Mouse (Mus musculus) C2C12 (cell line): ENCODE measurements at regions not wholly inside any gene's neighbourhood (a gene's known extent, or its start where the extent isn't known, plus 50 kb on each side); places are given as distances from the start of the nearest gene placed in this dataset.

Source experiments
- H3K27me3 ChIP-seq: one replicate; pipeline ENCODE4 v1.6.1; 2011; ENCODE audit not compliant: control insufficient read depth, insufficient read depth, insufficient read length
- H3K36me3 ChIP-seq: one replicate; pipeline ENCODE4 v1.6.1; 2011; ENCODE audit not compliant: control insufficient read depth, insufficient read depth
- H3K4me3 ChIP-seq: one replicate; pipeline ENCODE4 v1.5.1; 2011; ENCODE audit warnings: mild to moderate bottlenecking, control low read depth; ENCODE audit not compliant: poor library complexity, insufficient read depth, severe bottlenecking
- H3K79me2 ChIP-seq: one replicate; pipeline ENCODE4 v1.6.1; 2011; ENCODE audit not compliant: control insufficient read depth, insufficient read depth
- H3K79me3 ChIP-seq: one replicate; pipeline ENCODE4 v1.6.1; 2011; ENCODE audit warnings: low read depth, control low read depth
- H3ac ChIP-seq: one replicate; pipeline ENCODE3; 2011; ENCODE audit warnings: low read depth; ENCODE audit not compliant: control insufficient read depth, insufficient read length
- CEBPB ChIP-seq: IDR thresholded peaks from one replicate; pipeline ENCODE4 v1.6.1; 2011; ENCODE audit warnings: low read depth, mild to moderate bottlenecking, control low read depth, moderate library complexity
- CTCF ChIP-seq: IDR thresholded peaks from one replicate; pipeline ENCODE4 v1.5.1; 2011; ENCODE audit not compliant: control insufficient read depth, insufficient read depth, insufficient read length
- FOSL1 ChIP-seq: IDR thresholded peaks from one replicate; pipeline ENCODE4 v1.8.0; 2011; ENCODE audit warnings: mild to moderate bottlenecking, low read length; ENCODE audit not compliant: poor library complexity, insufficient read depth, severe bottlenecking
- MAX ChIP-seq: IDR thresholded peaks from one replicate; pipeline ENCODE4 v1.6.1; 2011; ENCODE audit warnings: mild to moderate bottlenecking, control low read depth
- MYOD1 ChIP-seq: IDR thresholded peaks from one replicate; pipeline ENCODE4 v1.6.1; 2011; ENCODE audit warnings: low read depth; ENCODE audit not compliant: control insufficient read depth, insufficient read length
- MYOG ChIP-seq: IDR thresholded peaks from one replicate; pipeline ENCODE4 v1.6.1; 2011; ENCODE audit not compliant: control insufficient read depth, insufficient read length; ENCODE audit errors: extremely low read depth
- USF1 ChIP-seq: IDR thresholded peaks from one replicate; pipeline ENCODE4 v1.6.1; 2011; ENCODE audit warnings: low read depth, mild to moderate bottlenecking, control low read depth, moderate library complexity

- TF ChIP-seq CTCF (no peak), USF1 (no peak), MYOG (no peak), MAX (no peak), MYOD1 (no peak), FOSL1 (no peak), CEBPB (no peak)
- no peaks in the 10 kb centered on the region for H3K79me3 ChIP-seq
- H3K4me3 ChIP-seq = no peak overlapping the region
- no peaks in the 10 kb centered on the region for H3K27me3 ChIP-seq
- no peaks in the 10 kb centered on the region for H3K36me3 ChIP-seq
- no peaks in the 10 kb centered on the region for H3K79me2 ChIP-seq
- no peak overlapping the region for H3ac ChIP-seq
Observed at GRCm38 (mm10) chr13:71558477-71559215, 404.9 kb downstream of the Irx1 start.

GRCm38 (mm10) chr13:71555471-71555870 lies 408.1 kb downstream of the Irx1 start:
- no peak overlapping the region for H3ac ChIP-seq
- no peaks in the 10 kb centered on the region for H3K27me3 ChIP-seq
- TF ChIP-seq USF1 (no peak), MYOD1 (no peak), MAX (no peak), FOSL1 (no peak), MYOG (no peak), CEBPB (no peak)
- no peak overlapping the region for H3K4me3 ChIP-seq
- no peaks in the 10 kb centered on the region for H3K79me3 ChIP-seq
- H3K79me2 ChIP-seq = no peaks in the 10 kb centered on the region
- no peaks in the 10 kb centered on the region for H3K36me3 ChIP-seq

- Histone ChIP-seq H3K79me3 (no peaks in the 10 kb centered on the region), H3K79me2 (no peaks in the 10 kb centered on the region), H3ac (no peak overlapping the region), H3K27me3 (no peaks in the 10 kb centered on the region), H3K36me3 (no peaks in the 10 kb centered on the region), H3K4me3 (no peak overlapping the region)
- TF ChIP-seq MAX (no peak), USF1 (no peak), CTCF (no peak), MYOD1 (no peak), FOSL1 (no peak), CEBPB (no peak), MYOG (no peak)
Observed at GRCm38 (mm10) chr13:71550109-71550508, 413.4 kb downstream of the Irx1 start.

- Histone ChIP-seq H3K4me3 (no peak overlapping the region), H3K79me3 (no peaks in the 10 kb centered on the region), H3K79me2 (no peaks in the 10 kb centered on the region), H3K36me3 (no peaks in the 10 kb centered on the region), H3ac (no peak overlapping the region), H3K27me3 (no peaks in the 10 kb centered on the region)
- no peak for TF ChIP-seq CTCF
- no peak for TF ChIP-seq MYOG
- no peak for TF ChIP-seq CEBPB
- no peak for TF ChIP-seq USF1
- no peak for TF ChIP-seq FOSL1
- TF ChIP-seq MAX = no peak
- no peak for TF ChIP-seq MYOD1
Observed at GRCm38 (mm10) chr13:71549206-71549831, 414.2 kb downstream of the Irx1 start.

GRCm38 (mm10) chr13:71538226-71538625 lies 425.3 kb downstream of the Irx1 start:
- Histone ChIP-seq H3K79me2 (no peaks in the 10 kb centered on the region), H3K4me3 (no peak overlapping the region), H3K27me3 (no peaks in the 10 kb centered on the region), H3K79me3 (no peaks in the 10 kb centered on the region), H3K36me3 (no peaks in the 10 kb centered on the region), H3ac (no peak overlapping the region)
- TF ChIP-seq CTCF (no peak), CEBPB (no peak), FOSL1 (no peak), MAX (no peak), USF1 (no peak), MYOD1 (no peak), MYOG (no peak)
